Mouse (Mus musculus) activated CD4-positive, CD25-positive, alpha-beta regulatory T cell (primary cell): ENCODE data around the gene Ccnyl1. TPM values are rescaled to one million over a fixed set of nuclear protein-coding genes. Genes with fewer than 3 reads are reported as not detected.

Experiments used
- polyA plus RNA-seq, 2 experiments: library from polyadenylated mRNA; unstranded; fragments of 100-300 nt; shearing (Covaris generic); gene quantifications; one replicate each; pipeline ENCODE4 v1.2.1; 2017

The Ccnyl1 gene
- 1 to 10 TPM; 3.1 to 4.8 TPM for polyA plus RNA-seq

GRCm38 (mm10) chr1:64690213-64691013 lies at the start of gene Ccnyl1:
Gene Ccnyl1 (plus strand): TSS chr1:64690455.

GRCm38 (mm10) chr1:64737502-64738179 lies 47.4 kb downstream of the Ccnyl1 start, which contains the start of gene Fzd5:
Gene Fzd5 (minus strand): TSS chr1:64737751.

Other genes starting within 250 kb of the Ccnyl1 start
- 10 to 100 TPM; 50.0 to 69.7 TPM for gene Creb1, start 157.8 kb upstream of the Ccnyl1 start, polyA plus RNA-seq
- gene Mettl21a, start 73.2 kb upstream of the Ccnyl1 start, polyA plus RNA-seq: 10 to 100 TPM; 22.4 to 25.7 TPM
- gene Fzd5, start 47.3 kb downstream of the Ccnyl1 start, polyA plus RNA-seq: under 1 TPM; 0.04 to 0.80 TPM